Mouse (Mus musculus): Measurements from ENCODE around the gene Palm2.

GRCm38 (mm10) chr4:57682944-57683343 lies 248.9 kb downstream of the Palm2 start:
- TF ChIP-seq EP300 (IDR thresholded peaks at IDR 0.05; ENCODE audit: low read depth) (no peak), CTCF (IDR thresholded peaks at IDR 0.05; ENCODE audit: low read depth) (no peak)

Data from liver, embryonic 14.5 days (tissue).